Mouse (Mus musculus): ENCODE measurements at regions not wholly inside any gene's neighbourhood (a gene's known extent, or its start where the extent isn't known, plus 50 kb on each side); places are given as distances from the start of the nearest gene placed in this dataset.

DNA sequence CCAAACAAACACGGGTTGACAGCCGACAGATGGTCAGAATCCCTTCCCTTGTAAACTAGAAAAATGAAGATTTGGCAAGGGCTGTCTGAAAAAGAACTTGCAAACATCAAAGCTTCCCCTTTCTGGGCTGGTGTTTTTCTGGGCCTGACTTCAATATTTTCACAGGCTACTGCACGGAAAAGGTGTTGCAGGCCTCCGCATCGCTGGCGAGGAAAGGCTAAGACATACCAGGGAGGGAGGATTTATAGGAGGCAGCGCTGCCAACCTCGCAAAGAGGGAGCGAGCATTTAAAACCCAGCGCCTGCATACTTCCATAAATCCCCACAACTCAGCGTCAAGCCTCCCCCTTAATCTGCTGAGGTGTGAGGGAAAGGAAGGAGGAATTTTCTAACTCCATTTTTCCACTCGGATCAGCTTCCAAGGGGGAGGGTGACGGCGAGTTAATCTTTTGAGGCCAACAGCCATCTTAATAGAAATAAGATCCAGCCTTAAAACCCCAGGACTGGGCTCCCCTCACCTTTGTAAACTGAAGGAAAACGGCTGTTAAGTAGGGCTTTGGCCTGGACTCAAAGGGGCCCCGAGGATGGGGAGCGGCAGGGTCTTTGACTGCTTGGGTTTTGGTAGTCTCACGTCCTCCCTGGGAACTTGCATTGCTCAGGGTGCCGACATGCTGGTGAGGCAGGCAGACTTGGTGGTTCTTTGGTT, 199.9 kb downstream of the Rplp1 start:
- no peak for TF ChIP-seq CTCF (IDR thresholded peaks at IDR 0.05; ENCODE audit: low read depth)
- TF ChIP-seq EP300 (IDR thresholded peaks at IDR 0.05; ENCODE audit: low read depth), result no peak
